Mouse (Mus musculus) cortical plate, adult 2 months (tissue): ENCODE measurements at regions not wholly inside any gene's neighbourhood (a gene's known extent, or its start where the extent isn't known, plus 50 kb on each side); places are given as distances from the start of the nearest gene placed in this dataset.

Experiments
- H3K27ac ChIP-seq: fragments of 200-500 bp; 2 replicates; pipeline ENCODE4 v1.5.1; 2012; ENCODE audit warnings: low read length, control low read depth, inconsistent platforms; ENCODE audit not compliant: insufficient read depth
- H3K4me1 ChIP-seq: fragments of 200-500 bp; 2 replicates; pipeline ENCODE4 v1.6.1; 2011; ENCODE audit warnings: low read length; ENCODE audit not compliant: control insufficient read depth, insufficient read depth
- H3K4me3 ChIP-seq: fragments of 200-500 bp; 2 replicates; pipeline ENCODE4 v1.5.1; 2011; ENCODE audit warnings: mild to moderate bottlenecking, low read length, control low read depth; ENCODE audit not compliant: insufficient read depth
- CTCF ChIP-seq: fragments of 200-500 bp; IDR thresholded peaks from 2 replicates; pipeline ENCODE4 v1.5.1; 2011; ENCODE audit warnings: mild to moderate bottlenecking, control low read depth, low read length; ENCODE audit not compliant: insufficient read depth; ENCODE audit errors: extremely low read depth
- POLR2A ChIP-seq: fragments of 200-500 bp; IDR thresholded peaks from 2 replicates; pipeline ENCODE4 v1.6.1; 2011; ENCODE audit warnings: mild to moderate bottlenecking, low read length, control low read depth; ENCODE audit not compliant: insufficient read depth; ENCODE audit errors: extremely low read depth

DNA sequence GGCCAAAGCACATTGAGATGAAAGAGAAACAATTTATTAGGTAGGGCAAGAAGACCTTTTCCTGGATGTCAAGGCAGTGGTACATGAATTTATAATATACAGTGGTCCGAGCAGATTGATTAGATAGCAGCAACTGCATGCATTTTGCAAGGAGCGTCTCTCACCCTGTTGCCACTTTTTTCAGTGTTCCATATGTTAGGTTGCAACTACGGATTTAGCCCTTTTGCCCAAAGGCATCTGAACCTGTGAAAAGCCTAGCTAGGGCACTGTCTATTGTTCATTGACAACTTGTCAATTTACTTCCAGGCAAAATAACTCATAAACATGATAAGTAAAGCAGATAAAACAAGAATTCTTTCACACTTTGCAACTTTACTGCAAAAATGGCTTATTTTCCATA, 600.1 kb upstream of the Nr2f1 start:
- Histone ChIP-seq H3K4me1 (no peaks in the 10 kb centered on the region), H3K4me3 (no peak overlapping the region), H3K27ac (no peak overlapping the region)
- TF ChIP-seq CTCF (no peak), POLR2A (no peak)

DNA sequence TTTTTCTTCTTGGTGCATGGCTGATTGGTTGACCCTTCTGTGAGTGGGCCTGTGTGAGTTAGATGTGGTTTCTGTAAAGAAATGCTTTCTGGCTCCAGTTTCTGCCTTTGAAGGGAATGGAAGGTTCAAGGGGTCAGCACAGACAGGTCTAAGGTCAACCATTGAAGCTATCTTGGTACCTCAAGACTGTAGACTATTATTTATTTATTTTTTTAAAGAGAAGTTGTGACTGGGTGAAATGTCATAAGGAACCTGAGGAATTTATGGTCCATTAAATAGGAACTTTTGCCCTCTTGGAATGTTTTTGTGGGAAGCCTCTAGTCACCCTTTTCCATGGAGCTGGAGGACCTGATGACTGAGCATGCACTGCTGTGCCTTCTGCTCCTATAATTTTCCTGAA, 595.7 kb upstream of the Nr2f1 start:
- TF ChIP-seq POLR2A: no peak
- TF ChIP-seq CTCF: no peak
- Histone ChIP-seq H3K4me1 (no peaks in the 10 kb centered on the region), H3K27ac (no peak overlapping the region), H3K4me3 (no peak overlapping the region)

DNA sequence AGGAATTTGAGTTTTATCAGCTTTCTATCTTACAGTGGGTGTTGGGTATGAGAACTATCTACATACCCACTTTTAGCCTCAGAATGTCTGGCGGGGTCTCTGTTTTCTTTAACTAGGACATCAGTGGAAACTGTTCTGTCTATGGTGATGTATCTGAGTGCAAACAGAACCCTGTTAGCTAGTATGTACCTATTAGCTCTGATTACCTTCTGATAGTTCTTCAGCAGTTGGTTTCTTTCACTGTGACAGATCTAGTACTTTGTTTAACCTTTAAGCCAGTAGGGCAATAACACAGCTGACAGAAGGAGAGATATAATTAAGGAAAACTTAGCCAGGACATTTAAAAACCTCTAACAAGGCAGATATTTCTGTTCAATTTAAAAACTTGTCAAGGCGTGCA, 584.7 kb upstream of the Nr2f1 start:
- TF ChIP-seq POLR2A (no peak), CTCF (no peak)
- H3K27ac ChIP-seq: no peak overlapping the region
- H3K4me1 ChIP-seq: no peaks in the 10 kb centered on the region
- no peak overlapping the region for H3K4me3 ChIP-seq

DNA sequence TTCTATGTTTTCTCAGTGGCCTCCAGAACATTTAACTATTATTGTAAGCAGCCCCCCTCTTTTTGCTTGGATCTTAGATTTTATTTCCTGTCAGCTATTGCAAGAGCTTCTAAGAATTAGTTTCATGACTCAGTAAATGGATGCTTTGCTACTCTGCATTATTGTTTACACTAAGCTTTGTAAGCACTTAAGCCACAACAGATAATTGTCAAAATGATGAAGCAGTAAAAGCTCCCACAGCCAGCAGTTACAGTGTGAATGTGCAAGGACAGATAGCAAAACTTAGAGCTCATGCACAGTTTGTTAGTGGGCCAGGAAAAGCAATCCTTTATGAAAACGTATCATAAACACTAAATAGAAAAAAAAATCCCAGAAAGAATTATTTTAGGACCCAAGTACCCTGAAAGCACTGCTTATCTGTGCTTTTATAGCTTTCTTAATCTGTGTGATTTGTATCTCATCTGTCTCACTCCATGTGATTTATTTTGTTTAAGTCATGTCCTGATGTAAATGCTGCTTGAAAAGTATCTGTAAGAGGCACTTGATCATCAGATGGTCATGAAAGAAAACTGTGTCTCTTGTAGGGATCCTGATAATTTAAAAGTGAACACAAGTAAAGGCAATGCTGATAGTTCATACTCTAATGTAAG, 584.2 kb upstream of the Nr2f1 start:
- TF ChIP-seq POLR2A (no peak), CTCF (no peak)
- Histone ChIP-seq H3K4me1 (no peaks in the 10 kb centered on the region), H3K4me3 (no peak overlapping the region), H3K27ac (no peak overlapping the region)
